Mouse (Mus musculus): ENCODE data around the gene S100a11. TPM values are rescaled to one million over a fixed set of nuclear protein-coding genes. Genes with fewer than 3 reads are reported as not detected.
"Not testable (repeated sequence)": the region's sequence is repeated elsewhere in the genome, so short reads cannot be mapped to it uniquely, and the experiment has no call there.

Gene S100a11
- total RNA-seq (2022), result 10 to 100 TPM; 14.8 to 39.6 (median 19.8) TPM

DNA sequence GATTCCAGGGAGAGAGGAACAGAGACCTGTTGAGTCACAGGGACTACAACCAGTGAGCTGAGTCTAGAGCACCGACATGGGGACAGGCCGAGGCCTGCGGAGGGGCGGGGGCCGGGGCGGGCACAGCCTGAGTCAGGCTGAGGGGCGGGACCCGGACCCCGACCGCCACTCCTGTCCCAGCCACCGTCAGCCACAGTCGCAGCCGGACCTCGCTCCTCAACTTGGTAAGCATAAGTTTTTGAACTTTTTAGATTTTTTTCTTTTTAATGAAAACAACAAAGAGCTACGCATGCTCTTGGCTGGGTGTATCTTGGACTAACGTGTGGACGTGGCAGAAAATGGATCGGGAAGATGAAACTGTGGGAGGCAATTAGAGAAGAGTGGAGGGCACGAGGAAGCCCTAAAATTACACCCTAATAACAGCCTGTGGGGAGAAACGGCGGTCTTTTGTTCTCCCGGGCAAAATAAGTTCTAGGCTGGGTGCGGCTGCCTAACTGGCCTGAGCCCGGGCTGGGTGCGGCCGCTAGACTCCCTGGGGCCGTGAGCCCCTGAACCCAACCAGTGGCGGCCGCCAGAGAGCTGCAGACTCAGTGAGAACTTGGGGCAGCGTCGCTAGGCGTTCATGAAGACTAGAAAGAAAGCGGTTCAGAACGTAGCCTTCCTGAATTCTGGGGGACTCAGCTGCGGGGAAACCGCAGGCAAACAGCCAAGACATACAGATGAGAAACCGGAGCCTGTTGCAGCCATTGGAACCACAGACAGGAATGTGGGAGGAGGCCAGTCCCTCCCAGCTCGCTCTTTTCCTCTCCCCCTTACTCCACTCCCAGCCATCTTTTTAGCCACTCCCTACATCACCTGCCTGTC, at the start of gene S100a11:
TSS of gene S100a11 (plus strand) at position 159 of the 864 bp plus-strand sequence.
- peak; percentile 30 to 41 for DNase-seq (ENCODE audit: low spot score in 2 of 2)

DNA sequence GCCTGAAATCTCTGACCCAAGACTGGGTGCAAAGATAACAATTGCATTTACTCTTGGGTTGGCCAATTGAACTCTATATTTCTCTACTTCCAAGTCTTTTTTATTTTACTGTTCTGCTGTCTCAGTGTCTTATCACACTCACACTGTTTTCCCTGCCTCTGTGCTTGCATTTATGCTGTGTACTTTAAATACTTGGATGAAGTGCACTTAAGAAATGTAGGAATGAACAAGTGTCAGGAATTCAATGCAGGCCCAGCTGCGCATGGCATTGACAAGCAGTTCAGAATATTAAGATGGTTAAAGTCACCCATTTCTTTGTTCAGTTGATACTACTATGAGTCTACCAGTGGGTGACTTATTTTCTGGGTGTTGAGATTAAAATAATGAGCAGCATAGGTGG, 40.2 kb upstream of the S100a11 start:
- no peak for DNase-seq (ENCODE audit: low spot score in 2 of 2)

DNA sequence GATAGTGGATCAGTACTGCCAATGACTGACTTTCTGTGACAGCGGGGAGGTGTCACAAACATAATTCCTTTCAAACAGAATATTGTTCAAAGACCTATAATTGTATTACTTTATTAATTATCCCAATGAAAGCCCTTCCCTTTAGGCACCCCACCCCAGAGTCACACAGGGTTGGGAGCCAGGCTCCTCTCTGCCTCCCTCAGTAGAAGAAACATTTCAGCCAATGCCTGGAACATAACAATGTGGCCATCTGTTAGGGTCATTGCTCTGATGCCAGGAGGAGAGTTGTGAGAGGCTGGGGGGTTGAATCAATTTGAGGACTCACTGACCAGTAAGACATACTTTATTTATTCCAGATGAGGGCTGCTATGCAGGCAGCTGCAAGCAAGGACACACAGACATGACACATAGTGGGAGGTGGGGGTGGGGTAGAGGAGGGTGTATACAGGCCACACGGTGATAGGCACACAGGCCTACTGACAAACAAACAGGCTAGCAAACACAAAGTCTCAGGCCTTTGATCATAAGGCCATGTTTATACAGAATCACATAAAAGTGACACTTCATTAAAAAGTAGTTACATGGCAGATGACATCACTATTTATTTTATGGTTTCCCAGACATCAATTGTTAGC, 38.2 kb upstream of the S100a11 start:
- DNase-seq (ENCODE audit: low spot score in 2 of 2), result no peak

DNA sequence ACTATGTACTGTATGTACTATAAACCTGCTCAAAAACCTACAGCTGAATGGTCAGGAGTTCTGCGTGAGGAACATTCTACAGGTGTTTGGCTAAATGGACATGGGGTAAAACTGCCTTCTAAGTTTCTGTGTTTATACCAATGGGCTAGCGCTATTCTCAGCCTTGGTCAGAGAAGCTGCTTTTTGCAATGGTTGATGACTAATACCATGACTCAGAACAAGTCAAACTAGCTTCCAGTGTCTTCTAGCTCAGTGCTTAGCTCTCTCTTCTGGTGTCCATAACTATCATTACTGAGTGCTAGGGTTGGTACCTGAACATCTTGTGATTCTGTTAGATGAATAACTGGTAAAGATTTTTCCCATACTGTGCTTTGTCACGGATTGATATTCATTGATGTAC, 34.7 kb upstream of the S100a11 start:
- DNase-seq (ENCODE audit: low spot score in 2 of 2), result no peak

DNA sequence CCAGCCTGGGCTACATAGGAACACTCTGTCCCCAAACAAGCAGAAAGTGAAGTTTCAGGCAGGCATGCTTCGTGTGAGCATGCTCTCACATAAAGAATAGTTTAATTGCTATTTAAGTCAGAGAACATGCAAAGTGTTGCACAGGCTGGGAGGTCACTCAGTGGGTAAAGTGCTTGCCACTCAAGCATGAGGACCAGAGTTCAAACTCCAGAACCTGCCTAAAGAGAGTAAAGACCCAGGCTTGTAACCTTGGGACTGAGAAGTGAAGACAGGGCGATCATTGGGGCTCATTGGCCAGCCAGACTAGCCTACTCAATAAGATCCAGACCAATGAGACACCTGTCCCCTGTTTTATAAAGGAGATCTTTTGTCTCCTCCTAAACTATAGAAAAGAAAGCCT, 31.7 kb upstream of the S100a11 start:
- no peak for DNase-seq (ENCODE audit: low spot score in 2 of 2)

DNA sequence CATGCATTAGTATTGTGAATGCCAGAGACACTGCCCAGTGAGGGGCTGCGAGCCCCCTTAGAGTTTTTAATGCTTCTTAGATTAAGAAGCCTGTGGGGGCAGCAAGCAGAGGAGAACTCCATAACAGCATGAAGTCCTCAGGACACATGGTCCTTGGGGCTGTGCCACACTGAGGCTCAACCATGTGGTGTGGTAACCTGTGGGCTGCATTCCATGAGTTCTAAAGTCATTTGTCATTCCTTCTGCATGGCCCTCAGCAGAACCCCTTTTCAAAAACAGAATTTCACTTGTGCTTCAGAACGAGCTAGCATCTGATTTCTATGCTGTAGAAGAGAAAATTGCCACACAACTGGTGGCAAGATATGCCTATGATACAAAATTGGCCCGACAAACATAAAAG, 28.1 kb upstream of the S100a11 start:
- no peak for DNase-seq (ENCODE audit: low spot score in 2 of 2)

DNA sequence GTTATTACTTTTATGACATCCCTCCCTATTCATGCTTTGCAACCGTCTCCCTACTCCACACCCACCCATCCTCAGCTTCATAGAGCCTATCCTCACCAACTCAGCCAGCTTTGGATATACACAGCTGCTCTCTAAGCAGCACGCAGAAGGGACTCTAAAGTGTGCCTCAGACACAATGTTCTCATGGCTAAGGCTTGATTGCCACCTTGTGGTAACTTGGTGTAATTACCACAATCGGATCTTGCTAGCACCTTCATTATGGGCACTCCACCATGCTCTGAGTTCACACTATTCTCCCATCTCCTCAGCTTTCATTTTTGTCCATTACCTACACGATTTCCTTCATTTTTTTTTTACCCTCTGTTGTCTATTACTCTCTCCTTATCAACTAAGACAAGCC, 26.3 kb upstream of the S100a11 start:
- no peak for DNase-seq (ENCODE audit: low spot score in 2 of 2)

DNA sequence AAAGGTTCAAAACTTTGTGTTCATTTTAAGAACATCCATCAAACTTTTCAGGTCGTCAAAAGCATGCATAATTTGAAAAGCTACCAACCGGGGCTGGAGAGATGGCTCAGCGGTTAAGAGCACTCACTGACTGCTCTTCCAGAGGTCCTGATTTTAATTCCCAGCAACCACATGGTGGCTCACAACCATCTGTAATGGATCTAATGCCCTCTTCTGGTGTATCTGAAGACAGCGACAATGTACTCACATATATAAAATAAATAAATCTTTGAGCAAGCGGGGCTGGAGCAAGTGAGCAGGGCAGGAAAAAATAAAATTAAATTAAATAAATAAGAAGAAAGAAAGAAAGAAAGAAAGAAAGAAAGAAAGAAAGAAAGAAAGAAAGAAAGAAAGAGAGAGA, 25.5 kb upstream of the S100a11 start:
- not testable (repeated sequence) for DNase-seq (ENCODE audit: low spot score in 2 of 2)

DNA sequence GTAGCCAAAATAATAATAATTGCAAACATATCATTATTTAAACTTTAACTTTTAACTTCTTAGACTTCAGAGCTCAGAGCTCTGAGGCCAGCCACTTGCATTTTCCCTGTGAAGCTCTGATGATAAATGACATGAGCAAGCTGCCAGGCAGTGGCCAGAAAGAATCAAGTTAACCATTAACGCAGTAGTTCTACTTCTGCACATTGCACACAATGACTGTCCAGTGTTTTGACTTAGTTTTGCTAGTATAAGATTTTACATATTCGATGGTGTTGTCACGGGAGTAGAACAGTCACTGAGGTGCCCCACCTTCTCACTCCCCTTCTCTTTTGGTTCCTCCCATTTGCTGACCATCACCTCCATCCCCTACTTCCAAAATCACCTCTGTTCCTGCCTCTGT, 23.2 kb upstream of the S100a11 start:
- DNase-seq (ENCODE audit: low spot score in 2 of 2), result no peak

DNA sequence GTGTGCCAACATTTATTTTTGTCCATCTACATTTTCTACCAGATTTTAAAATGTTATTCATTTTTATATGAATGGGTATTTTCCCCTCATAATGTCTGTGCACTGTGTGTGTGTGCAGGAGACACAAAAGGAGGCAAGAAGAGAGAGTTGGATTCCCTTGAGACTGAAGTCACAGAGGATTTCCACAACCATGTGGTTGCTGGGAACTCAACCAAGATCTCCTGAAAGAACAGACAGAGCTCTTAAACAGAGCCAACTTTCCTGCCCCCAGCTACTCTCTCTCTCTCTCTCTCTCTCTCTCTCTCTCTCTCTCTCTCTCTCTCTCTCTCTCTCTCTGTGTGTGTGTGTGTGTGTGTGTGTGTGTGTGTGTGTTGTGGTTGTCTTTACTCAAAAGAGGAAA, 21.2 kb upstream of the S100a11 start:
- no peak for DNase-seq (ENCODE audit: low spot score in 2 of 2)

DNA sequence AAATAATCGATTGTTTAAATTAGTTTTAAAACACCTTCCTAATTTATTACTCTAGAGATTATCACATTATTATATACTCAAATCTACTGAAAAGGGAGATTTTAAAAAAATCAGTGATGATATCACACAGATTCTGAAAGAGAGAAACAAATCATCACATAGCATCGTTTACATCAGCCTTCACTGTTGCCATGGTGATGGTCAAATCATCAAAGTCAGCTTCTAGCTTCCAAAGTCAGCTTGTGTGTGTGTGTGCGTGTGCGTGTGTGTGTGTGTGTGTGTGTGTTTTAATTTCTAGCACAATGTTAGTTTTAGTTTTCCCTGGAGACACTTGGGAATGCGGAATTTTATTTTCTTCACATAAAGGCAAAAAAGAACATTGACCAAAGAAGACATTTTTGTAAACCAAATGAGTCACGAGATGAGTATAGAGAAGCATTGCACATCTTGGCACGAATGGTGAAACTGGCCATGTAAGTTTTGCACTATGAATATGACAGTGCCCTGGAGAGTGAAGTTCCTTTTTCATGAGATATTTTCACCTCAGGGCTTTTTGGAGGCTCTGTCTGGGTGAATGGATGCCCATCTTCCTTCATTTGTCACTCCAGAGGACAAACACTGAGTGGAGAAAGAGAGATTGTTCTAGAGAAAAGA, 15.6 kb upstream of the S100a11 start:
- no peak for DNase-seq (ENCODE audit: low spot score in 2 of 2)

DNA sequence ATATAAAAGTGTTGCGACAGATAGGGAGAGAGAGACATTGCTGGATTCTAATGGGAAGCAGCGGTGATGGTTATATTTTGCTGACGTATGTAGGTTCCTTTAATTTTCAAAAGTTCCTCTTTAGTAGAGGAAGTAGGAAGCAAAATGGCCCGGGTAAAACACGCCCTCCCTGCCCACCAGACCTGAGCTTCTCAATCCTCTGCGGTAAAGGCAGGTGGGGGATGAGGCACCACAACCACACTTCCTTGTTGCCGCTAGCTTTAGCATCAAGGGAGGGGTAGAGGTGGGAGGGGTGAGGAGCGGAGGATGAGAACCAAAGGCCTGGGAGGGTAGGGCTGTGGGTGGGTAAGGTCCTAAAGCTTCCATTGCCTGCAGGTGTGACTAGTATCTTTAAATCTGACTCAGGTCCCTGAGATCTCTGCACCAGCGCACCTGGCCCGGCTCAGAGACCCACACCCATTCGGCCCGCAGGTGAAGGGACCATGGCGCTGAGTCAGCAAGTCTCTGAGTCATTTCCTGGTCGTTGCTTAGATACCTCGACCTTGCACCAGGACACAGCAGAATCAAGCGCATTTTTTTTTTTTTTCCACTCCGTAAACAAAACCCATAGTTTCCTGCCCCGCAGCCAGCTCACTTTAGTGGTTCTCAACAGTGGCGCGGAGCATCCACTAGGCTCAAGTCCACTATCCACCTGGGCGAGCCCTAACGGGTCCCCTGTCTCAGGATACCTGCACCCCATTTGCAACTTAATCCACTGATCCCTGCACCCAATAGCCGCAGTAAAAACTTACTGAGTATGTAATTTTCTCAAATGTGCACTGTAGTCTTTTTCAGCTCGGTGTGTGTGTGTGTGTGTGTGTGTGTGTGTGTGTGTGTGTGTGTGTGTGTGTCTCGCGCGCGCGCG, 14.1 kb upstream of the S100a11 start:
- no peak for DNase-seq (ENCODE audit: low spot score in 2 of 2)

DNA sequence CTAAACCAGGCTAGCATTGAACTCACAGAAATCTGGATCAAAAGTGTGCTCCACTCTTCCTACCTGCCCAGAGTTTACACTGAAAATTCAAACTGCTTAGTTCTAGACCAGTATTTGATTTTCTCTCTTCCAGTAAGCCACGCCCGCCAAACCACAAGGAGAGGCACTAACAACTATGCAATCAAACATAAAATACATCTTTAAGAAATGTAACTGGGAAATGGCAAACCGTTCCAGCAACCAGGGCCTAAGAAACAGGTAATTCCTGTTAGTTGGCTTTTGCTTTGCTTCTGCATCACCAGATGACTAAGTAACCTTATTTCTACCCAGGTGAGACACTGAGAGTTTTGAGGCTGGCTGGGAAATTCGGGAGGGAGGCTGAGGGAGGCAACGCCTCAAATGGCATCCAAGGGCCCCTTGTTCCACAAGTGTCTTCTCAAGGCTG, 13.4 kb upstream of the S100a11 start:
- no peak for DNase-seq (ENCODE audit: low spot score in 2 of 2)

DNA sequence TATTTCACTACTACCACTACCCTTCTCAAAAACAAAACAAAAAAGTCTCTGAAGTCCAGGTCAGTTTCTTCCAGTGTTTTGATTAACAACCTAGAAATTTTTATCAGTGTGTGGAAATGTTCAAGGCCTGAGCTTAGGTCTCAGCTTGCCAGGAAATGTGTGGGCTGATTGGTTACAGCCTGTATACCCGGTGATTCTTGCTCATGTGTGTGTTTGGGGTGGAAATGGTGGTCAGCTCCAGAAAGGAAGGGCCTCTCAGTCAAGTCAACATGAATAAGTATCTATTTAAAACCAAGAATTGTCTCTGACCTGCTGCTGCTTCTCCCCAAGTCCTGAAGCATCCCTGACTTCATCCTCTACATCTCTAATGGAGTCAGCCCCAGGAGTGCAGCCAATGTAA, 11.0 kb upstream of the S100a11 start:
- no peak for DNase-seq (ENCODE audit: low spot score in 2 of 2)

DNA sequence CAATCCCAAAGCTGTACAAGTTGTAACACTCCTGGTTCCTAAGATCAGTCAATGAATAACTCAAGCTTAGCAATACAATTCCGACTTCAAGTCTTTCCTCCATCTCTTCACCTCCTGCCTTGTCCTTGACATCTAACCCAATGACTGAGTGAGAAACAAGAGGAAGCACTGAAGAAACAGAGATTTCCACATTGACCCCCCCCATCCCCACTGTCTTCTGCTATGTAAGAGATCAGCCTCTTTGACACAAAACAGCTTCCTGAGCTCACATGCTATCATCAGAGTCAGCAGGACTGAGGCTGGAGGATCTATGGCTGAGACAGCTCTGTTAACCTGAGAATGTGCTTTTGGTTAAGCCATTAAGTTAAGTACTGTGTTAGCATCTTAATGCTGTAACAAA, 9.3 kb upstream of the S100a11 start:
- DNase-seq (ENCODE audit: low spot score in 2 of 2), result no peak

DNA sequence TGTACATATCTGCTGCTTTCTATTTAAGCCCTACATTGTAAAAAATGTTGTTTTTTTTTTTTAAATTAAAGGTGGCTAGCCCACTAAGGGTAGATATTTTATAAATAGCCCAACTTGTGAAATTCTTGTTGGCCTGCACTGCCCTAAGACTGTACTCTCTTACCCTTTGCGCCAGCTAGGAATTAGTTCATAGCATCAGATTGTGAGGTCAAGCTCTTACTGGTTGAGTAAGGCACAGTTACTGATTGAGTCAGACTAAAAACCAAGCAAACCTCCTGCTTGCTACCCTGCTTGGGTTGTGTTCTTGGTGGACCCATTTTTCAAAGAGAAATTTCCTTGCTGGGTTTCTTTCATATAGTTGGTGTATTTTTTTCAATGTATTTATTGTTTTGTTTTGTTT, 8.5 kb upstream of the S100a11 start:
- DNase-seq (ENCODE audit: low spot score in 2 of 2), result no peak

DNA sequence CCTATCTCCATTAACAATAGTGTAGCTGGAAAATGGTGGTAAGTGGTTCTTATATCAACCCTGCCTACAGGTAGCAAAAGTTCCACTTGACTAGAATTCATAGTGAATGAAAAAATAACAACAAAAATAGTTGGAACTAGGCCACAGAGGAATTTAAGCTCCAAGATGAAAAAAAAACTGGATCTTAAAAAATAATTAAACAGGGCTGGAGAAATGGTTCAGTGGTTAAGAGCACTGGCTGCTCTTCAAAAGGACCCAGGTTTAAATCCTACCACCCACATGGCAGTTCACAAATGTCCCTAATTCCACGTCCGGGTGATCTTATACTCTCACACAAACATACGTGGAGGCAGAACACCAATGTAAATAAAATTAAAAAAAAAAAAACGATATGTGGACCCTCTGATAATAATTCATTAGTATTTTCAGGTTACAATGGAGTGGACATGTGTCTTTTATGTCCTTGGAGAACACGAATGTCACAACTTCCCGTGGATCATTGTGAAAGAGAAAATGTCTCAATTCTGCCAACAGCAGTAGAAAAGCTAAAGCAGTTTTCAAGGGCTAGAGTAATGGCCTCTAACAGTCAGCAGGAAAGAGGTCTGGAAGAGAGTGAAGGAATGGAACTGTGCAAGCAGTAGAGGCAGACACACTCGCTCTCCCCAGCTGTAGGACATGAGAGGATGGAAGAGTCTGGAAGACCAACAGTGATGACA, 7.7 kb upstream of the S100a11 start:
- DNase-seq (ENCODE audit: low spot score in 2 of 2), result no peak

DNA sequence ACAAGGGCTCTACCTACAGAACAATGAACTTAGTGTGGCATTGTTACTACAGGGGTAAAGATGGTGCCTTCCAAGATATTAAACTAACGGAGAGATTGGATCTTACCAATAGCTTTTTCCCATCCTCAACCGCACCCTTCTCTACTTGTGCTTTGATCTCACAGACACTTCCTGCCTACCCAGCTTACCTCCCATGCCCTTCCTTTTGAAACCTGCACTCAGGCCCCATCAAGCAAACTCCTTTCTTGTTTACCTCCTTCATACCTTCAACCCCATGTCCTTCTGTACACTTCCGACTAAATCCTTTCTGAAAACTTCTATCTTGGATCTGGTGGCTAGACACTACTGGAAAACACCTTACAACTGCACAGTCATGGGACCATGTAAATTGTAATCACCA, 5.7 kb upstream of the S100a11 start:
- no peak for DNase-seq (ENCODE audit: low spot score in 2 of 2)

DNA sequence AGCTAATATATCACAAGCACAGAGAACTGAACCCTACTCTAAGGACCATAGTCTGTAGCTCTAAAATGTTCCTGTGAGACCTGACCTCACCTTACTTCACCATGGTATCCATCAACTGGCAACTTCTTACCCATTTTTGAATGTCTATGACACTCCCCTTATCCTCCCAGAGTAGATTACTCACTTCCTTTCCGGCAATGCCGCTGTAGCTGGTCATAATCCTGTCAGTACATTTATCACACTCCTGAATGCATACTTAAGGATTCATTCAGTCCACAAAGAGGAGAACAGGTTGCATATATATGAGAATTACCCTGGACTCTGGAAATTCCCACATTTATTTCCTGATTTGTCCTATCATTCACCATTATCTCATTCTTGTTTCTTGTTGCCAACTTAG, 2.9 kb upstream of the S100a11 start:
- no peak for DNase-seq (ENCODE audit: low spot score in 2 of 2)

DNA sequence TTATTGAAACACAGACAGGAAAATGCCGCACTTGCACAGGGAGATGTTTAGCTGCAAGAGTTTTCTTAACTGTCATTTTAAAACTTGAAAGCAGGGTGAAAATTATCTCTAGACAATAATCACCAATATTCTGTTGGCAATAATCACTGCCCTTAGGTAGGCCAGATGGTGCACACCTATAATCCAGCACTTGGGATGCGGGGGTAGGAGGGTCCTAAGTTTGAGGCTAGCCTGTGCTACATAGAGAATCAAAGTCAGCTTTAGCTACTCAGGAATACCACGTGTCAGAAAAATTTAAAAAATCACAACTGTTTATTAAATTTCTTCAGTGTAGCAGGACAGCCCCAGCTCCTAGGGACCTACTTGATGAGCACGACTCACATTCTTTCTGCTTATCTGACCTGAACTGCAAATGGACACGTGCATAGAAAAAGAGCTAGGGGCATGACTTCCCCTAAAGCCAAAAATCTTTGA, 395 bp upstream of the S100a11 start:
- DNase-seq (ENCODE audit: low spot score in 2 of 2), result no peak

Data from gastrocnemius, adult 8-10 months (tissue).